Mouse (Mus musculus) fibroblast of lung, adult 2 months (primary cell): ENCODE results near the gene Nup188.

ENCODE experiments used
- DNase-seq: peaks from one replicate; pipeline ENCODE4 v3.0.0-alpha.2; 2011; ENCODE audit warnings: low read depth

Gene Nup188

GRCm38 (mm10) chr2:30286192-30287026 lies at the start of gene Nup188, which contains the start of gene Dolk:
Gene Nup188 (plus strand): TSS chr2:30286397.
Gene Dolk (minus strand): TSS chr2:30286334.
- peak; percentile 64 for DNase-seq

GRCm38 (mm10) chr2:30236426-30237198 lies 49.6 kb upstream of the Nup188 start:
- no peak for DNase-seq

DNA sequence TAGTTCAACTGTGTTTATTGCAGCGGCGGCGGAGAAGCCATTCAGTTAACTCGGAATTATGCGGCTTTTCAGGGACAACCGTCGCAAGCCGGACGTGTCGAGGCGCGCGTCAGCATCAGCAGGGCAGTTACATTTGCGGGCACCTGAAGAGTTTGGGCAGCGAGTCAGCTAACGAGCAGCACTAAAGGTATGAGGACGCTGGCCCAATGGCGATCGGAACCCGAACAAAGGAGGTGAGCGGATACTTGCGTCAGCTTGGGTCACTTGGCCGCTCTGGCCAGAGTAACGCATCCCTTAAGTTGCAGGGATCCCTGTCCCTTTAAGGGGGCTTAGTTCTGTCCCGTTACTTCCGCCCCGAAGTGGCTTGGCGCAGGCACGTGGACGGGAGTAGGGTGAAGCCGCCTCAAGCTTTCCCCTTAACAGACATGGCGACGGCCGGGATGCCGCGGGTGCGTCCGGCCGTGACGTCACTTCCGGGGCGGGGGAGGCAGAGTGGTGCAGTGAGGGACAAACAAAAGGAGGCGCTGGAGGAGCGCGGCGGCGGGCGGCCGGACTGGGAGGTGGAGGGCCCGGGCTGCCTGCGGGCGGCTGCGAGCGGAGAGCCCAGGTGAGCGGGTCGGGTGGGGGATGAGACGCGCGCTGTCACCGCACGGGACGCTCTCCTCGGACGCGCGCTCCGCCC lies 48.9 kb upstream of the Nup188 start, which contains the start of gene Lrrc8a:
Lrrc8a (plus strand) TSS at position 517 of the 682 bp plus-strand sequence.
- peak; percentile 90 for DNase-seq

DNA sequence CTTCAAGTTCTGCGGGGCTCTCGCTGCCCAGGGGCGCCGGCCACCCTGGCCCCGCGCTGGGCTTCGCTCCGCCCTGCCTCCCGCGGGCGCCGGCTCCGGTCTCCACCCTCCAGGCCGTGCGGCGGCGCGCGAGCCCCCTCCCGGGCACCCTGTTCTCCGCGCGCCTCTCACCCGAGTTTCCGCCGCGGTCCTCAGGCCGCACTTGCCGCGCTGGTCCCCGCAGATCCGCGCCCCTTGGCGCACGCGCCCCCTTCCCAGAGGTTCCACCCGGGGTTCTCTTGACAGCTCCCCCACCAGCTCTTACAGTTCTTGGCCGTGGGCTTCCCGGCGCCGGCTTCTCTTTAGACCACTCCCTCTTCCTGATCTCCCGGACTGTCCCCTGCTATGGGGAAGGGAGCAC lies 48.3 kb upstream of the Nup188 start:
- no peak for DNase-seq

- no peak for DNase-seq
Measured at GRCm38 (mm10) chr2:30238906-30239465, 47.2 kb upstream of the Nup188 start.

- DNase-seq: no peak
Measured at GRCm38 (mm10) chr2:30239777-30240176, 46.4 kb upstream of the Nup188 start.

- DNase-seq: no peak
Measured at GRCm38 (mm10) chr2:30240267-30240666, 45.9 kb upstream of the Nup188 start, which contains the start of gene Gm28035. Gene Gm28035 (plus strand): TSS chr2:30240567.

DNA sequence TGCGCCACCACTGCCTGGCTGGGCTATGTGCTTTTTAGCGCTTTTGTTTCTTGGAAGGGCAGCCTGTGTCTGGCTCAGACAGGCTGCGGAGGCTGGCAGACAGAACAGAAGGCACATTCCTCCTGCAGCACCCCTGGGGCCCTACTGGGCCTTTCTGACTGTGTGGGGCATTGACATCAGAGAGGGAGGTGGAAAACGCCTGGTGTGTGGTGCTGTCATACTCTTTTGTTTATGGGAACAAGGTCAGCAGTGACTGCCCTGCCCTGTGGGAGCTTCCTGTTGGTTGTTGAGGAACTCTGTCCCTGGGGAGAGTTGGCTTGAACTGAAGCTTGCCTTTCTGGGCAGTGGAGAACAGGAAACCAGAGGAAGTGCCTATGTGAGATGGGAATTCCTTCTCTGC lies 43.7 kb upstream of the Nup188 start:
- DNase-seq: peak; percentile 57

GRCm38 (mm10) chr2:30243391-30243790 lies 42.8 kb upstream of the Nup188 start:
- no peak for DNase-seq

DNA sequence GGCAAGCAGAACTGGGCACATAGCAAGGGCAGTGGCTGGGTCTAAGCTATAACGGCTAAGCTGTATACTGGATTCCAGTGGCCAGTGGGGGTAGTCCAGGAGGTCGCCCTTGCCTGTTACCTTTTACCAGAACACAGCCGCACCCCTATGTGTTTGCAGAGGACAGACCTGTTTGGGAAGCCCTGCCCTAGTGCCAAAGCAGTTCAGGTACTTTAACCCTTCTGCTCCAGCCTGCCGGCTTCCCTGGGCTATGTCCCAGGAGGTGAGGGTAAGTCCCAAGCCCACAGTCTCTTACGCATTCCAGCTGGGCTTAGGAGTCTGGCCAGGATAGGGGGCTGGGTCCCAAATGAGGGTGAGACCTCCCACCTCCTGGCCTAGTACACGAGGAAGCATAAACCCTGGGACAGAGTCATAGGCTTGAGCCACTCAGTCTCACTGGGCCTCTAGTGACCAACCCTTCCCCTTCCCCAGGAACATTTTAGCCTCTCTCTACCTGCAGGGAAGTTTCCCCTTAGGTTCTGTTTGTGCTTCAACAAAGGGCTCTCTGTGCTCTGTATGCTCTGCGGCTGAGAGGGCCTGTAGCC lies 41.5 kb upstream of the Nup188 start:
- DNase-seq: no peak

DNA sequence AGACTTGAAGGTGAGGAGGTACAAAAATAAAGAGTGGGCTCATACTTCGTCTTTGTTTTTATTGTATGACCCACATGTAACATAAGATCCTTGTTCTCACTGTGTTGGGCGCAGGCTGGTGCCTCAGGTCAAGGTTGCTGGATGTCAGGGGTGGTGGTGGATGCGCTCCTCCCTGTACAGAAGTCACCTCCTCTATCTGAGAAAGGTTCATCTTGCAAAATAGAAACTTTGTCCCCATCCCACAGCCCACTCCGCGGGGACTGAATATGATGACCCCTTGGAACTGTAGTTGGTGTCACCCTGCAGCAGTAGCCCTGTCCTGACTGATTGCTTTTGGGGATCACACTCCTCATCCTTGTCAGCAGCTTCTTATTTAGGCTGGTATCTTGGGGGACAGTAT lies 39.2 kb upstream of the Nup188 start:
- DNase-seq: no peak

GRCm38 (mm10) chr2:30247681-30248080 lies 38.5 kb upstream of the Nup188 start:
- DNase-seq: no peak

DNA sequence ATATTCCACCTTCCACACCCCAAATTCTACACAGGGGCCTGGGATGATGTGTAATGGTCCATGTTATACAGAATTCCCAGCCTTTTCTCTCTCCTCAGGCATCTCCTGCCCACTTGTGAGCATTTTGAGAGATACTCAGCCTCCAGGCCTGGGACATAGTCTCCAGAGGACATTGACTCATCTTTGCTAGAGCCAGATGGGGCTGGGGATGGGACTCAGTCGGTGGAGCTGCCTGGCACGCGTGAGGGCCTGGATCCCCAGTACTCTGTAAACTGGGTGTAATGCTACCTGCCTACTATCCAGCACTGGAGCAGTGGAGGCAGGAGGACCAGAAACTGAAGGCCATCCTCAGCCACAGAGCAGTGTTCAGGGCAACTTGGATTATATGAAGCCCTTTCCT lies 37.0 kb upstream of the Nup188 start:
- DNase-seq: no peak

DNA sequence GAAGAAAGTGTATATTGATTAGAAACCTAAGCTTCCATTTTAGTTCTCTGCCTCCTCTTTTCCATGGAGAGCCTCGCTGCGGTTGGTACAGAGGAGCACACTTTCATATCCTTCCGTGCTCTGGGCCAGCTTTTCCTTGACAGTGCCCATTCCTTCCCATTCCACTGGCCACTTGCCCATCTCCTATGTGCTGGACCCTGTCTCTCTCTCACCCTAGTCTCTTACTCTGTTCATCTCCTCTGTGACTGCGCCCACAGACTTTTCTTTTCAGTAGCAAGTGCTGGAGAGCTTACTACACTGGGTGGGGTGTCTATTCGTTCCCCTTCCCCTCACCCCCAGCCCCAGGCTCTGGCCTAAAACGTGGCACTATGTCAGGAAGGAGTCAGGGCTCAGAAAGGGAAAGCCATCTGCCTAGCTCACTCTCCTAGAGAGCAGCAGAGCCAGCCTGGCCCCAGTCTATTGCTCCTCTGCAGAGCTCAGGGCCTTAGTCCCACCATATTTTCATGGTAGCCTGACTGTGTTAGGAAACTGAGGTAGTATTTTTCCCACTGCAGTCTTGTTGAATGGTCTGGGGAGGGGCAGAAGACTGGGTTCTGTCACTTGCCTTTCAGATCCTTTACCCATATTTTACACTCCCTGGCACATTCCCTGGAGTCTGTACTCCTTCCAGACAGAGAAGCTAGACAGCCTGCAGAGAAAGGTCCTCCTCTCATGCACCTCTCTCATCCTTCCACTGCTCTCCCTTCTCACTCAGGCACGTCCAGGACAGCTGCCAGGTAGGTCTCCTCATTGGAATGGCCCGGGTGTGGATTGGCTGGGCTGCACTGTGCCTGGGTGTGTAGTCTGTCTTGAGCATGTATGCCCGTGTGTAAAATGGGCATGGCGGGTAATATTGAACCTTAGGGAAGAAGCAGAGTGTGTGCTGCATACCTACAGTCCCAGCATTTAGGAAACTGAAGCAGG lies 35.8 kb upstream of the Nup188 start:
- no peak for DNase-seq

DNA sequence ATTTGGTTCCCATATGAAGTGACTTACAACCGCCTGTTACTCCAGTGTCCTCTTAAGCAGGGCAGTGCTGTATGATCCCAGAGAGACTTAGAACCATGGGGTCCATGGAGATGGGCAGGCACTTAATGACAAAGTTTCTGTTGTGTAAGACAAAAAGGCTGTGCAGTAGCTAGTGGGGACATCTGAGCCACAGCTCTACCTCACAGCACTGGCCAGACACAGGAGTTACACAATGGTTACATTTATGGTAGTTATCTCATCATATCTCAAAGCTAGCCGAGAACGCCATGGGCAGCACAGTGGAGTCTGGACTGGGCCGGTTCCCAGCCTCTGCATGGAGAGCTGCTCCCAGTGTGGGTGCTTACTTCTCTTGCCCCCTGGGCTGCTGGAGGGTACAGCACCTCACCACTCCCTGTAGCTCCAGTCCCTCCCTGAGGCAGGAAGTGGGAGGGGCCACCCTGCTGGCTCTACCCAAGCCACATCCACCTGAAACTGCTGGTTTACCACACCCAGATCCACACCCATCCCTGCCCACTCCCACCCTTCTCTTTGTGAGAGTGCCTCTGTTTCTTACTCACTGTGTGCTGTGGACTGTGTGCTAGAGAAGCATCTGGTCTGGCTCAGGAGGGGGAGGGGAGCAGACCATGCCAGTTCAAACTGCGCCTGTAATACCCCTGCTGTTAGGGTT lies 34.6 kb upstream of the Nup188 start:
- no peak for DNase-seq

- DNase-seq: no peak
Measured at GRCm38 (mm10) chr2:30252521-30252920, 33.7 kb upstream of the Nup188 start.

GRCm38 (mm10) chr2:30253809-30254208 lies 32.4 kb upstream of the Nup188 start:
- DNase-seq: no peak

- no peak for DNase-seq
Measured at GRCm38 (mm10) chr2:30255631-30256395, 30.4 kb upstream of the Nup188 start.
